Mouse (Mus musculus) frontal cortex, adult 2 months (tissue): ENCODE measurements around the gene Zbtb25. TPM values are rescaled to one million over a fixed set of nuclear protein-coding genes. Genes with fewer than 3 reads are reported as not detected.

Source experiments
- DNase-seq, 2 experiments: peaks; one replicate each; pipeline ENCODE4 v3.0.0; 2022; ENCODE audit warnings: low spot score in 1 of 2; ENCODE audit errors: extremely low spot score in 1 of 2
- polyA plus RNA-seq: library from polyadenylated mRNA; depleted of rRNA; stranded (reverse); fragments of >200 nt; gene quantifications from 2 replicates; pipeline ENCODE4 v1.2.3, GENCODE M21; 2012

The Zbtb25 gene
- polyA plus RNA-seq, 1 experiment: 19.0 TPM

DNA sequence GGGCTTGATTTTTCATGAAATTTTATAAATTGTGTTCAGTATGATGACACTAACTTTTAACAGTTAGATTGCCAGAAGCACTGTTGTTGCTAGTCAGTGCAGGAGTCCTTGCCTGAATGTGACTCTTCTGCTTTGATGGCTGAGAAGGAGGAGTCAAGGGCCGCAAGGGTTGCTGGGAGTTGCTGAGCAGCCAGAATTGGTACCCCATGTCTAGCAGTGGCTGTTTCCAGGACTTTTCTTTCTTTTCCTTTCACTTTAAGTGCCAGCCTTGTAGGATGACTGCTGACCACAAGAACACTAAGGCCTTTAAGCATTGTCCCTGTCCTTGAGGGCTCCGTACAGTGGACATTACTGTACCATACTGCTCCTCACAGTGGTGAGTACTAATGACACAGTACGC is 8.3 kb upstream of the Zbtb25 start:
- no peak for DNase-seq

DNA sequence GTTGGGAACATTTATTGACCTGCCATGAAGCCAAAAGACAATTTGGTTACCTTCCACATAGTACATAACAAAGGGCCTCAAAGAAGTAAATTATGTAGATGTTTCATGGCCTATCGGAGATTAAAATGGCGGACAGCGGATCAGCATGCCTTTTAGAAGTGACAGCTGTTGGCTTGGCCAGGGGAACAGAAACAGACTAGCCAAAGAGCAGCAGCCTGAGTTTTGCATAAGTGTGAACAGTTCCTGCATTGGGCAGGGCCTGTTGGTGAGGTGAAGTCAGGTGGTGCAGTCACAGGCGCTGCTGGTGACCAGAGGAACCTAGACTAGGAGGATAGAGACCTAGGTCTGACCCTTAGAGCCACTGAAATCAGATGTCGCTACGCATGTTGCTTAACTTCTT is 7.7 kb upstream of the Zbtb25 start:
- DNase-seq: no peak

DNA sequence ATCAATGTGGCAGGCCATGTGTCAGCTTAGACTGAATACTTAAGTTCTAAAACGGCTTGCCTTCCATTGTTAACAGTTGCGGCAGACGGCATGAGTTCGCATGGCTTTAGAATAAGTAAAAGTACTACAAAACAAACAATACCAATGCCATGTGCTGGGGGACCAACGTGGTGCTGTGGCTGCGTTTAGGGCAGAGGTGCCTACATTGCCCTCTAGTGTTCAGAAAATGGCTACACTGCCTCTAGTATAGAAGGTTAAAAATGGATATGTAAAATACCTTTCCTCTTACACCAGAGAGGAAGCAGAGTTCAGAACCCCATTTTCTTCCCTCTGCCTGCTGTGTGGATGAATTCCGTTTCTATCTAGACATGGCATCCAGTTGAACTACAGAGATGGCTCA is 7.2 kb upstream of the Zbtb25 start:
- DNase-seq: peak in 1 of 2 experiments; percentile 44

DNA sequence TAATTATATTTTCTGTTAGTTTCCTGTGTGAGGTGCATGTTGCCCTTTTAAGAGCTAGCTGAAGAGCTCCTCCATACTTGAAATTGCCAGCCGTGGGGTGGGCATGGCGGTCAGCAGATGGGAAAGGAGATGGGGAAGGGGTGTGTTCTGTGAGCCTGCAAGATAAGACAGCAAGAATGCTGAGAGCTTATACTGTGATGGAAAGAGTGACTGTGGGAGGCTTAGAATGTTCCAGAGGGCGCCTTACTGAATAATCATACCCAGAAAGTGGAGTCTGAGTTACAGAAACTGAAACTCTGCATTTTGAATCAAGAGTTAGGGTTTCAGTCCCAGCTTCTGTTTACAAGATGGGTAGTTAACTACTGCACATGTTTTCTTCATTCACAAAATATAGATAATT is 6.1 kb upstream of the Zbtb25 start:
- DNase-seq: no peak

DNA sequence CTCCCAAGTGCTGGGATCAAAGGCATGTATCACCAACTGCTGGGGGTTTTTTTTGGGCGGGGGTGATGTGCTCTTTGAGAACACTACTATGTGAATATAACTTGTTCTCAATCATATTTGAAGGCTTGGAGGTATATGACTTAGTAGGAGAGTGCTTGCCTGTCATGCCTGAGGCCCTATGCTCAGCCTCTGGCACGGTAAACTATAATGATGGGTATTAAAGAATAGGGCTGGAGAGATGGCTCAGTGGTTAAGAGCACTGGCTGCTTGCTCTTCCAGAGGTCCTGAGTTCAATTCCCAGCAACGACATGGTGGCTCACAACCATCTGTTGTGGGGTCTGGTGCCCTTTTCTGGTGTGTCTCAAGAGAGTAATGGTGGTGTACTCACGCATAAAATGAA is 5.5 kb upstream of the Zbtb25 start:
- DNase-seq: no peak

DNA sequence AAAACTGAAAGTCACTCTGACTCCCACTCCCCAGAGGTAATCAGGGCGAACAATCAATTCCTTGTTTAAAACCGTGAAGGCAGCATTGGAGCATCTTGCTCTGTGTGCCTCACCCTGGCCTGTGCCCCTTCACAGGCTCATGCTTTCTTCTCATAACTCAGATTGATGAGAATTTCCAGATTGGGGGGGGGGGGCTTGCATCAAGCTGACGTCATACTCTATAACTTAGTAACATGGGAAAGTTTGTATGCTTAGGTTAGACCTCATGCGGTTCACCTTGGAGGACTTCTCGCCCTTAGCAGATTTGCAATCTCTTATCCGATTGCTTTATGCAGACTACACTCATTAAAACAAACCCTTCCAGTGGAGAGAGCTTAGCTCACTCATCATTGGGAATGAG is 4.6 kb upstream of the Zbtb25 start:
- no peak for DNase-seq

DNA sequence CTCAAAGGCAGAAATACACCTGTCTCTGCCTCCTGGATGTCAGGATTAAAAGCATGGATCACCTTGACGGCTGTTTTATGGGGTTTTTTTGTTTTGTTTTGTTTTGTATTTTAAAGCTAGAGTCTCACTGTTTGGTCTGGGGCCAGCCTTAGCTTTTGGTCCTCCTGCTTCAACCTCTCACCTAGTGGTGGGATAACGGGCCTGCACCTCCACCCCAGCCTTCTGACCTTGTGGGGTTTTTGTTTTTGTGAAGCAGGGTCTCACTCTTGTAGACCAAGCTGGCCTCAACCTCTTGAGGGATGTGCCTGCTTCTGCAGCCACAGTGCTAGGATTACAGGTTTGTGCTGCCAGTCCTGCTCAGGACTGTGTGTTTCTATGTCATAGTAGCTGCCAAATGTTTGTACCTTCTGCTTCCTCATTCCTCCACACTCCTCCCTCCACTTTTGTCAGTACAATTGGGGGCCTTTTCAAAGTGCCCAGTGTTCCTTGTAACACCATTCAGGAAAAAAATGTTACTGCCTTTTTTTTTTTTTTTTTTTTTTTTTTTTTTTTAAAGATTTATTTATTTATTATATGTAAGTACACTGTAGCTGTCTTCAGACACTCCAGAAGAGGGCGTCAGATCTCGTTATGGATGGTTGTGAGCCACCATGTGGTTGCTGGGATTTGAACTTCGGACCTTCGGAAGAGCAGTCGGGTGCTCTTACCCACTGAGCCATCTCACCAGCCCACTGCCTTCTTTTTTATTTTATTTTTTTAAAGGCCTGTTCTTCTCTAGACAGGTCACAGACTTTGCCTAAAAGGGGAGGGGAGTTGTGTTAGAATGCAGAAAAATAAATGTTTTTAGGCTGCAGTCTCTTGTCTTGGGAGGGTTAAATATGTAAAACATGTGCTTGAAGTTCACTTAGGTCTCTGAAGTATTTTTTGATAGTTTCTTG is 3.7 kb upstream of the Zbtb25 start:
- DNase-seq: no peak

DNA sequence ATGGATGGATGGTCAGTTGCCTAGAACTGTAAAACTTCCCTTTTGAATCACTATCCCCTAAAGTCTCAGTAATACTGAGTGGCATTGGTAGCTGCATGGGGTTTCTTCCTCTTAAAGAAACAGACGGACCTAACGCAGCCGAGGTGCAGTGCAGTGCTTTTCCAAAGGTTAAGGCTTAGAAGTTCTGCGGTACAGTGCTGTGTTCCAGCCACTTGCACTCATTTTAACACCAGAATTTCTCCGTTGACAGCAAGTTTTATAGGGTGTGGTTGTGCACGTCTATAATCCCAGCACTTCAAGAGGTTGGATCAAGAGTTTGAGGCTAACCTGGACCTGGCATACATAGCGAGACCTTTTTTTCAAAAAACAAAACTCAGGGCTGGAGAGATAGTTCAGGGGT is 2.6 kb upstream of the Zbtb25 start:
- no peak for DNase-seq

DNA sequence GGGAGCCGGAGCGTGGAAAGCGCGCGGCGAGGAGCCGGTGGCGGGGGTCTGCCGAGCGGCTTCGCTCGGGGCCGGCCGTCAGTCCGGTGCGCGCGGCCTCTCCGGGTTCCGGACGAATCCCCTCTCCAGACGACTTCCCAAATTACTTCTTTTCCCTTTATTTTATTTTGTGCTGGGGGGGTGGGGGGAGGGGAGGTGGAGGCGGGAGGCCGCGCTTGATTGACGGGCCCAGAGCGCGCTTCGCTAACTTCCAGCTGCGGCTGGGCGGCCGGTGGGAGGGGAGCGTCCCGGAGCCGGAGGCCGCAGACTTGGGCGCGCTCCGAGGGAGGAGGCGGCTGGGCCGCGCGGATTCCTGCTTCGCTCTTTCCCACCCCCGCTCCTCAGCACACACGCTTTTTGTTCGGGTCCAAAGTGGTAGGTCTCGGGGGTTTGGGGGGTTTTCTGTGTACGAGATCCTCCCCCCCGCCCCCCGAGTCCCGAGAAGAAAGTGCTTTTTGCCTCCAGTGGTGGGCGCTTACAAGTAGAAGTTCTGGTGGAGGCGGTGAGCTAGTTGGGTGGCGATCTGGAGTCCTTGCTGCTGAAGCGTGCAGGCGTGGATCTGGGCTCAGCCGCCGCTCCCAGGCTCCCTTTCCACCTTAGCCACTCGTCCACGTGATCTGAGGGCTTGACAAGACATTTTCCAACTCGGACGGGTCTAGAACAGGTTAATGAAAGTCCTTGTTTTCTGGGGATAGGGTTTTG is 1.6 kb upstream of the Zbtb25 start:
- peak in 1 of 2 experiments; percentile 60 for DNase-seq

DNA sequence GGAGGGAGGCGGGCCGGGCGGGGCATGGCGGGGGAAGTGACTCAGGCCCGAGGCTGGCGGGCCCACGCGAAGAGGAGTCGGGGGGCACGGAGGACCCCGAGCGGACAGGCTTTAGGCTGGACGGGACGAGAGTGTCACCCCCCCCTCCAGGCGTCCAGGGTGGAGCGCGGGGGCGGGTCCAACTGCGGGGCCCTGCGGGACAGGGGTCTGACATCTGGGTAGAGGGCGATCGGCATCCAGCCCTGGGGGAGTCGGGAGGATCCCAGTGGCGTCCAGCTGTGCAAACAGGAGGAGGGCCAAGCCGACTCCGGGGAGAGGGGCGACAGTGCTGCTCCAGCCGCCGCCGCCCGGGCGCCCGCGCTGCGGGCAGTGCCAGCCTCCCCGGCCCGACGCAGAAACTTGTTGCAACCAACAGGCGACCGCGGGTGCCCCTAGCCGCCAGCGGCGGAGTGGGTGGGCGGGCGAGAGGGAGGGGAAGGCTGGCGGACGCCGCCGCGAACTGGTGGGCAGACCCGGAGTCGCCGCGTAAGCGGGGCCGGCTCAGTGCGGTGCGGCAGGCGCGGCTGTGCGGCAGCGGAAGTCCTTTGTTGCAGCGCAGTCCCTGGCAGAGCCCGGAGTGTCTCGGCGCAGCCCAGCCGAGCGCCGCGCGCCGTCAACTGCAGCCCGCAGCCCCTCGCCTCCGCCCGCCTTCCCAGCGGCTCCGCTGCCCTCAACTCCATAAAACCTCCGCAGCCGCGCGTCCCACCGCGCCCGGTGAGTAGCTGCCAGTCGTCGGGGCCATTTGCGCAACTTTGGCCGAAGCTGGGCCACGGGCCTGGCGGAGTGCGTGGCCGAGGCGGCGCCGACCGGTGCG is 802 bp upstream of the Zbtb25 start, which contains the start of gene Zbtb1:
Gene Zbtb1, plus strand, starts transcription at position 289 of the 853 bp plus-strand sequence.
- peak; percentile 69 to 80 for DNase-seq

DNA sequence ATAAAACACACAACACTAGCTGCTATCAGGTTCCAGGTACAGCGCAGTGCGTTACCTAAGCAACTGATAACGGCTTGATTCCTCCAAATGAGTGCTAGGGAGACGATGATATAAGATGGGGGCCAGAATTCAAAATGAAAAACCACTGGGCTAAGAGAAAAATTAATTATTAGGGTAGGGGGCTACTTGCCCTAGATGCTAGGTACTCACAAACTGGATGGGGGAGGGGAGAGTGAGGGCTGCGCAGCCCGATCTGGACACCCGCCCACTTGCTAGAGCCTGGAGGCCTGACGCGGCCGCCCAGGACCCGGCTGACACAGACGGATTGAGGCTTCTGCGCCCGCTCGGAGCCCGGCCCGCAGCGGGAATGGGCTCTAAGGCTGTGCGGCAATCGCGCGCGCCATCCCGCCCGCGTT is 604 bp downstream of the Zbtb25 start:
- peak in 1 of 2 experiments; percentile 47 for DNase-seq

DNA sequence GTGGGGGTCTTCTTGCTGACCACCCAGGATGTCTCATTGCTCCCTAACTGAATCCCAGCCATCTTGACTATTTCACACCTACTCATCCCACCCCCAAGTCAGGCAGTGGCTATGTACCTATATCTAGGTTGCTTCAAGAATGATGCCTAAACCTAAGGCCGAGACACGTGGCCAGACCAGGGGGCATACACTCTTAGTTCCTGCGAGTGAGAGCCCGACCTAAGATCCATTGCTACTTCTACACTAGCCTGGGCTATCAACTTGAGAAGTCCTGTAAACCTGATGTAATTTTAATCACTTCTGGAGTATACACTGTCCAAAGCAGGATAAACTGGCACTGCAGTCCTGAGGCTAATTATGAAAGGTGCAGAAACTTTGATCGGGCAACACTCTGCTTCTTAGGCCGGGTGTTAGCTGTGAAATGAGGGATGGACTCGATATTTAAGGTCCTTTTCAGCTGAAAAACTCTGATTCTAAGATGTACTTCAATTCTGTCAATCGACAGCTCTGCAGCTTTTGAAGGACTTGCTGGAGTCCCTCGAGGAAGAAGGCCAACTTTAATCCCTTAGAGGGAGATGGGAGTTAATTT is 1.1 kb downstream of the Zbtb25 start:
- DNase-seq: no peak

DNA sequence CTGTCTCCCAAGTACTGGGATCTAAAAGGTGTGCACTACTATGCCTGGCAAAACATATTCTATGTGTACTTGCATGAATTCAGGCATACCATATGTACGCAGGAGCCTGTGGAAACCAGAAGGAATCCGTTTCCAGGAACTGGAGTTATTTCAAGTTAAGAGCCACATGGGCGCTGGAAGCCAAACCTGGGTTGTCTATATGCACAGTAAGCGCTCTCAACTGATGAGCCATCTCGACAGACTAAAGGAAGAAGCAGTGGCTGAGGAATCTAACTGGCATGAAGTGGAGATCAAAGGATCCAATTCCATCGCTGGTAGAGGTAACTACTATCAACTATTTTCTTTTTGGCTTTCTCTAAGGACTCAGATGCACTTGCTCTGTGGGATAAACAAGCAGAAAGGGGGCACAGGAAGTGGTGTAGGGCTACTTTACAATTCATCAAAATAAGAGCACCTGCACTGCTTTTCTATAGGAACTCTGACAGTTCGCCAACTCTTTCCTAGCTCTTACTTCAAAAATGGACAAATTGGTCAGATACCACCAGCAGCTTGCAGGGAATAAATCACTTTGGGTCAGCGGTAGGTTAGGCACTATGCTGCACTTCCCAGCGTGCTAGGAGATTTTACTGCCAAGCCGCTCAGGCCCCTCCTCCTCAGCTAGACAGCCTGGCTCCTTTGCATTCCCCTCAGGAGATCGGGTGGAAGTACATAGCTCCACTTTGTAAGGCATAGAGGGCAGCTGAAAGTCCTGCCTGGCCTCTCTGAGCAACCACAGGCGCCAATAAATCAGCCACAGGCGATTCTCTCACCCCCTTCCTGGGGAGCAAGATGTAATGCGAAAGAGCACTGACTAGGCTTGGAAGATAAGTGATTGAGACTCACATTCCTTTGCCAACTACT is 2.1 kb downstream of the Zbtb25 start:
- DNase-seq: peak in 1 of 2 experiments; percentile 23

DNA sequence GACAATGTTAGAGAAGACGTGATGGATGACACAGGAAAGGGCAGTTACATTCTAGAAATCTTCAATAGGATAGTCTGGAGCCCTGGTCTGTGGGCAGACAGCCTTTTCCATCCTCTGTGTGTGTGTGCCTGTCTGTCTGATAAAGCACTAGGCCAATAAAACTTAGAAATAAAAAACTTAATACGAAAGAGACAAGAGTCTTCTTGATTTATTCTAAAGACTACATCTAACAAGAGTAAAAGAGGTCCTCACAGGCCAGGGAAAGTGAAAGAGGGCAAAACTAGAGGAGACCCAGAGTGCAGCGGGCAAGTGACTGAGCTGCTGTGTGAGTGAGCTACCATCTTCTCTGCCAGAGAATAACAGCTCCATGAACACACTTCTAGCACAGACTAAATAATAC is 3.1 kb downstream of the Zbtb25 start:
- no peak for DNase-seq

DNA sequence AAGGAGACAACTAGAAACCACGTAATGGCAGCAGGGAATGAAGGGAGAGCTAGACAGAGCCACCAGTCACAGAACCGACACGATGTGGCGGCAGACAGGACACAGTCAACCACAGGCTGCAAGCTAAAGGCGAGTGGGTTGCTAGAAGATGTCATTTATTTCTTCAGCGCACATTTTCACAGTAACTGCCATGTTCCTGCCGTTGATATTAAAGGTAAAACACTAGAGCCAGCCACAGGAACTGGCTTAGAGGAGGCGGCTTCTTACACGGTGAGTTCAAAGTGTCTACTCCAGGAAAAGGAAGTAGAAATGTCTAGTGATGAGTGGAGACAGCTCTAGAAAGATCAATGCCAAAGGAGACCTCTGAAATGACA is 7.1 kb downstream of the Zbtb25 start:
- DNase-seq: no peak

DNA sequence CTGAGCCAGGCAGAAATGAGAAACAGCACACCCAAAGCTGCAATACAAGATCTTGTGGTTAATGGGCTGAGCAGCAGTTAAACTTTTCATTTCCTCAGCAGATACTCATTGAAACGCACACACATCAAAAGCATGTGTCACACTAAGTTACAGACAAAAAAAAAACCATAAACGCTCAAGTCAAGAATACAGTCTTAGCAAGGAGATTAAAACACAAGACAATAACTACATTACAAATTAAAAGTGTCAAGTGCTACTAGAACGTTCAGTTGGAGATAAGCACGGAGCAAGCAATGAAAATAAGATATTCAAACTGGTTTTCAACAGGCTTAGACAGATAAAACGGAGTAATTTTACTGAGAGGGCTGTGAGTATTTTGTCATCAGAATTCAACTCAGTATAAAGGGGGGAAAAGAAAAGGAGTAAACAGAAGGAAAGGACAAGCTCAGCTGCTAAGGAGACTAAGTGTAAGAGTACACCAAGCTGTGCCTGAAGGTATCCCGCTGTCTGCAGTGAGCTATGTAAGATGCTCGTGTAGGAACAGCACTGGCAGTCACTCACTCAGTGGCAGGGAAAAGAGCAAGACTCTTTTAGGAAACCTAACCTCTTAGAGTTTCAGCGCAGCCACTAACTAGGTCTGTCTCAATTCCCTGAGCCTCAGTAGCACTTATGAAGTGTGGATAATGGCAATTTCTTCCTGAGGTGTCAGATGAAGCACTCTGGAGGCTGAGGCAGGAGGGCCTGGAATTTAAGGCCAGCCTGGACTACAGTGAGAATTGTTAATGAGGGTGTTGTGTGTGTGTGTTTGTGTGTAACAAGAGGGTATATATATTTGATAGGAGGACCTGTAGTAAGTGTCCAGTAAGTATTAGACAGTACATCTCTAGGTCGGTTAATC is 7.7 kb downstream of the Zbtb25 start:
- DNase-seq: no peak

DNA sequence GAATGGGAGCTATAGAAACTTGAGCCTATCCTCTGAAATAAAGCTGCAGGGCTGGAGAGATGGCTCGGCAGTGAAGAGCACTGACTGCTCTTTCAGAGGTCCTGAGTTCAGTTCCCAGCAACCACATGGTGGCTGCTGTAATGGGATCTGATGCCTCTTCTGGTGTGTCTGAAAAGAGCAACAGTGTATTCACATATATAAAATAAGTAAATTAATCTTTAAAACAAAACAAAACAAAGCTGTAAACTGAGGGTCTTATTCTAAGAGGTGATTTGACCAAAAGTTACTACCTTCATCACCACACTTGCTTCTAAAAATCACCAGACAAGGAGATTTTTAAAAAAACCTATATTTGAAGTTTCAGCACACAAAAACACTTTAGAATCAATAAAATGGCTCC is 8.5 kb downstream of the Zbtb25 start:
- DNase-seq: no peak

DNA sequence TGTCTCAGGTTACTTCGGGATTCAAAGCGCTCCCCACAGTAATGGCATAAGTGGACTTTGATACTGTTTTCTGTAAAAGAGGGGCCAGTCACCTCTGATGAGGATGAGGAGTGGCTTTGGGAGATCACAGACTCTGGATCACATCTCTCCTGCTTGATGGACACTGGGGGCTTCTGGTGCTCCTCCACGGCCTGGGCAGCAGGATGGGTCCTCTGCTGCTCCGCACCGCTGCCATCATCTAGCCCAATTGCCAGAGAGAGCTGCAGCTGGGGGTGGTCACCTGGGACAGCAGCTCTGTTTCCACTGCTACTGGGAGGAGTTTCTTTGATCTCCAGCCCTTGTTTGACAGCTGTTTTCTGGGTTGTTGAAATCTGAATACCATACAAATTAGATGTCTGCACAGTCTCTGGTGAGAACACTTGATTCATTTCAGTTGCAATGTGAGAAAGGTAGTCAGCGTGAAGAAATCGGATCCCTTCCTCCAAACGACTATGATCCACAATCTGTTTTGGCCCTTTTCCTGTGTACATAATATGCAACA is 19.7 kb downstream of the Zbtb25 start:
- no peak for DNase-seq
